Mouse (Mus musculus) forebrain, embryonic 14.5 days (tissue): Measurements from ENCODE around the gene Pla2g7. TPM values are rescaled to one million over a fixed set of nuclear protein-coding genes. Genes with fewer than 3 reads are reported as not detected.

Experiments
- ATAC-seq: fragments of 200-750 bp; cut with Nextera tagmentation; 2 replicates; pipeline ENCODE4 v1.8.0; 2017; ENCODE audit warnings: mild to moderate bottlenecking, moderate library complexity
- DNase-seq: peaks from one replicate; pipeline ENCODE4 v3.0.0-alpha.2; 2015; ENCODE audit warnings: low spot score
- H3K27ac ChIP-seq: fragments of 300-500 bp; sonication (generic); 2 replicates; pipeline ENCODE4 v1.5.1; 2014; ENCODE audit warnings: low read depth, mild to moderate bottlenecking, control low read depth, low read length, moderate library complexity
- H3K27me3 ChIP-seq: fragments of 300-500 bp; sonication (generic); replicated peaks from 2 replicates; pipeline ENCODE4 v1.6.1; 2014; ENCODE audit warnings: low read length, control low read depth, mixed read lengths; ENCODE audit not compliant: control insufficient read depth, insufficient read depth
- H3K36me3 ChIP-seq: fragments of 300-500 bp; sonication (generic); 2 replicates; pipeline ENCODE4 v1.6.1; 2014; ENCODE audit warnings: low read length, control low read depth; ENCODE audit not compliant: control insufficient read depth, insufficient read depth
- H3K4me1 ChIP-seq: fragments of 300-500 bp; sonication (generic); 2 replicates; pipeline ENCODE4 v1.6.1; 2014; ENCODE audit warnings: antibody characterized with exemption, low read length, control low read depth; ENCODE audit not compliant: control insufficient read depth, insufficient read depth
- H3K4me2 ChIP-seq: fragments of 300-500 bp; sonication (generic); 2 replicates; pipeline ENCODE4 v1.6.1; 2014; ENCODE audit warnings: mild to moderate bottlenecking, control low read depth, low read length
- H3K4me3 ChIP-seq: fragments of 300-500 bp; sonication (generic); 2 replicates; pipeline ENCODE4 v1.5.1; 2014; ENCODE audit warnings: low read depth, low read length, control low read depth
- H3K9ac ChIP-seq: fragments of 300-500 bp; sonication (generic); 2 replicates; pipeline ENCODE4 v1.6.1; 2014; ENCODE audit warnings: mild to moderate bottlenecking, low read length, control low read depth, moderate library complexity
- H3K9me3 ChIP-seq: fragments of 300-500 bp; sonication (generic); replicated peaks from 2 replicates; pipeline ENCODE4 v1.6.1; 2016; ENCODE audit warnings: low read length, control low read depth, mixed read lengths; ENCODE audit not compliant: control insufficient read depth
- WGBS: fragments of 180-500 bp; shearing (Covaris S2); extraction: QIAGEN DNeasy Blood & Tissue Kit; methylation state at CpG from one replicate; pipeline ENCODE4 v1.1.7; 2014; 5-methylcytosine and 5-hydroxymethylcytosine counted together
- polyA plus RNA-seq: library from polyadenylated mRNA; unstranded; fragments of >200 nt; fragmentation: Nextera tagmentation; extraction: Ambion mirVana; gene quantifications from 2 replicates; pipeline ENCODE4 v1.2.1, GENCODE M21; 2014

The Pla2g7 gene
- polyA plus RNA-seq, 1 experiment from 2014 or later: 4.0 TPM

DNA sequence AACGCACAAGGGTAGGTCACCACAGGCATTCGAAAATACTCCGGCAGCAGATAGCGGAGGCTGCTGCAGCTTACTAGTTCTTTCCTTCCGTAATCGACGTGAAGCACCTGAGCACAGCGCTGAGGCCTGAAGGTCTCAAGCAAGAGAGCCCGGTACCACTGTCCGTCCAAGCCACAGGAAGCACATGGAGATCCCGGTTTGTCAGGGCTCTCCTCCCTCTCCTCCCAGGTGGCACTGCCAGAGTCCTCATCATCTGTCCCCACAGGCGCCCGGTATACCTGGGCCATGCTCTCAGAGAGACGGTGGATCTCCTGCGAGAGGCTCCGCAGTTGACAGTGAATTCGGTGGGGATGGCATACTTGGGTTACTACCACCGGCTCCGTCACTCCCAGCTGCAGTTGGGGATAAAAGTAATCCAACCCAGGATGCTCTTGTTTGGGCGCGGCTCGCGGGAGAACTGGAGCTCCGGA is 61.2 kb downstream of the Pla2g7 start:
- Histone ChIP-seq H3K9me3 (no peaks in the 10 kb centered on the region), H3K9ac (peak overlapping the region; percentile 56), H3K4me1 (peaks cover 6% of the 10 kb centered on the region; the same call in 1 of the 2 replicates), H3K27ac (no peak overlapping the region), H3K4me3 (peak overlapping the region; percentile 40), H3K36me3 (no peaks in the 10 kb centered on the region), H3K27me3 (peaks cover 28% of the 10 kb centered on the region), H3K4me2 (peak overlapping the region; percentile 84)
- ATAC-seq (0 out of 2 replicates have a peak, but pooled peaks have one; percentile 6), DNase-seq (no peak)
- WGBS: 26% methylated on average over 24 of the region's 24 CpGs

DNA sequence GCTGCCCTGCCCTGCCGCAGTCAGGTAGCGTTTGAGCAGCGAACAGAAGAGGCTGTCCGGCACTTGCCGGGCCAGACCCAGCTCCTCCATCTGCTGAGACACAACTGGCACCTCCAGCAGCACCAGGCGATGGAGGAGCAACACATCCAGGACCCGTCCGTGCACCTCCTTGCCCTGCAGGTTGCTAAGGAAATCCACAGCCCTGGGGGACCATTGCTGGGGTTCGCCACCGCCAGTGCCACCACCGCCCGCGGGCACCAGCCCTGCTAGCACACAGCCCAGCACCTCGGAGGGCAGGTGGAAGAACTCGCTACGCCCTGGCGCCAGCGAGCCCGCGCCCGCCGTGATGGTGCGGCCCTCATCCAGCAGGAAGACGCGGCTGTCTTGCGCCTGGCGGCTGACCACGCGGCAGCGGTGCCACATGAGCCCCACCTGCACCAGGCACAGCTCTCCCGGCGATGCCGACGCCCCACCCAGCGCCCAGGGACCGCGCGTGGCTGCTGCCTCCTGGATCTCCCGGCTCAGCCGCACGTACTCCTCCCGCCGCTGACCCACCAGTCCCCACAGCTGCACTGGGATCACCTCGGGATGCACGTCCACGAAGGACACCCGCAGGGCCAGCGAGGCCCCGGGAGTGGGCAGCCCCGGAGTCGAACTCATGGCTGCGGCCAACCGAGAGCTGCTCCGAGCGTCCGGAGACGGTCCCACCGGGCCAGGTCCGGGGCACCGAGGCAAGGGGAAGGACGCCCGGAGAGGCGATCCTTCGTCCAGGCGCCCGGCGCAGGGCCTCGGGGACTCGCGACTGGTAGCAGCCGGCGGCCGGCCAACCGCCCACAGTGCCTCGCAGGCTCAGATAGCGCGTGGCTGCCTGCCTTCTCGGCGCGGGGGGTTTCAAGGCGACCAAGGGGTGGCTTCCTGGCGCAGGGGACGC is 61.9 kb downstream of the Pla2g7 start, which contains the start of gene Tdrd6:
Gene Tdrd6, minus strand, starts transcription at position 804 of the 931 bp plus-strand sequence.
- H3K4me2 ChIP-seq: peak within 1 kb of the TSS; percentile 84
- 2% methylated on average over 62 of the region's 83 CpGs for WGBS
- peak within 1 kb of the TSS; percentile 40 for H3K4me3 ChIP-seq
- H3K4me1 ChIP-seq: peaks cover 6% of the 10 kb centered on the region; the same call in 1 of the 2 replicates
- ATAC-seq (peak; percentile 72), DNase-seq (peak; percentile 9)
- no peaks in the 10 kb centered on the region for H3K9me3 ChIP-seq
- H3K27ac ChIP-seq: no peak within 1 kb of the TSS
- no peaks in the 10 kb centered on the region for H3K36me3 ChIP-seq
- peaks cover 28% of the 10 kb centered on the region for H3K27me3 ChIP-seq
- H3K9ac ChIP-seq: peak within 1 kb of the TSS; percentile 56

DNA sequence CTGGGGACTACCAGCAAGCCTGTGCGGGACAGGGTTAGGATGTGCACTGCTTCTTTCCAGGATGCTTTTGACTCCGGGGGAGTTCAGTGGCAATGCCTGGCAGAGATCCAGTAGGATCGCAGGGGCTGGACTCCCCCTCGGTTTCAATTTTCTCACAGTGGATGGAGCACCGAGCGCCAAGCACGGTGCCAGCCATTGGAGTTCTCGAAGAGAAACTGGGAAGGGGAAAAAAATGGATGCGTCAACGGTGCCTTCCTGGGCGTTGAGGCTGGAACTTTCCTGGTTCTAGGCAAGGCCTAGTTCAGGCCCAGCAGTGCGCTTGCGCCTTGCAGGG is 62.5 kb downstream of the Pla2g7 start:
- H3K4me1 ChIP-seq: peaks cover 6% of the 10 kb centered on the region; the same call in 1 of the 2 replicates
- H3K9me3 ChIP-seq: no peaks in the 10 kb centered on the region
- peak overlapping the region; percentile 84 for H3K4me2 ChIP-seq
- H3K4me3 ChIP-seq: peak overlapping the region; percentile 40
- WGBS: 36% methylated on average over 13 of the region's 13 CpGs
- no peaks in the 10 kb centered on the region for H3K36me3 ChIP-seq
- peaks cover 28% of the 10 kb centered on the region for H3K27me3 ChIP-seq
- no peak overlapping the region for H3K9ac ChIP-seq
- DNase-seq: peak; percentile 6
- ATAC-seq: 0 out of 2 replicates have a peak, but pooled peaks have one; percentile 7
- no peak overlapping the region for H3K27ac ChIP-seq

DNA sequence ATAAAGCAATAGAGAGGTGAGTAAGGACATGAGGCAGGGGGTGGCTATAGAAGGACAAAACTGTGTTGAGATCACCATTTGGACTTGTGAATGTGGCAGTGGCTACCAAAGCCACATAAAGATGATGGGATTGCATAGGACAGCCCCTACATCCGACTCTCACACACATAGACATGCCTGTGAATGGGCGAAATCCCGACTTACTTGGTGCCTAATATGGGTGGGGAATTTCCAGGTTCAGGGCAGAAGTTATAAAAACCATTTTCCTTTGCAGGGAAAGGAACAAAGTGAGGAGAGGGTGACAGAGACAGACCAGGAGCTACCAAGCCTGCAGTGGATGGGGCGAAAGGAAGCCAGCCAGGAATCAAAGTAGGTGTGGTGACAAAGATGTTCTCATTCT is 69.2 kb downstream of the Pla2g7 start:
- H3K4me3 ChIP-seq: no peak overlapping the region
- H3K4me1 ChIP-seq: no peaks in the 10 kb centered on the region
- no peak for DNase-seq
- no peaks in the 10 kb centered on the region for H3K27me3 ChIP-seq
- peaks cover 10% of the 10 kb centered on the region for H3K36me3 ChIP-seq
- WGBS: 92% methylated on average over 4 of the region's 4 CpGs
- no peaks in the 10 kb centered on the region for H3K9me3 ChIP-seq
- no peak for ATAC-seq
- H3K4me2 ChIP-seq: no peak overlapping the region
- H3K27ac ChIP-seq: no peak overlapping the region
- H3K9ac ChIP-seq: no peak overlapping the region

DNA sequence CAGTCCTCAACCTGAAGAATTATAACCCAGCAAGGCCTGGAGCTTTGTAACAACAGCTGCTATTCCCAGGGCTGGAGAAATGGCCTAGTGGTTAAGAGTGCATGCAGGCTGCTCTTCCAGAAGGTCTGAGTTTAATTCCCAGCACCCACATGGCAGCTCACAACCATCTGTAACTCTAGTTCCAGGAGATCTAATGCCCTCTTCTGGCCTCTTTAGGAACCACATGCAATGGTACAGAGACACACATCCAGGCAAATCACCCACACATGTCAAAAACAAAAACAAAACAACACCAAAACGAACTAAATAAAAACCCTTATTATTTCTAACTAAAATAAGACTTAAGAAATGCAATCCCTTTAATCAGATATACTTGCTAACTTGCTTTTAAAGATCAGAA is 72.9 kb downstream of the Pla2g7 start:
- H3K9me3 ChIP-seq: no peaks in the 10 kb centered on the region
- H3K4me3 ChIP-seq: no peak overlapping the region
- DNase-seq (no peak), ATAC-seq (no peak)
- H3K27me3 ChIP-seq: no peaks in the 10 kb centered on the region
- no peaks in the 10 kb centered on the region for H3K4me1 ChIP-seq
- 93% methylated on average over 1 of the region's 1 CpGs for WGBS
- peaks cover 38% of the 10 kb centered on the region for H3K36me3 ChIP-seq
- no peak overlapping the region for H3K4me2 ChIP-seq
- H3K27ac ChIP-seq: no peak overlapping the region
- no peak overlapping the region for H3K9ac ChIP-seq

DNA sequence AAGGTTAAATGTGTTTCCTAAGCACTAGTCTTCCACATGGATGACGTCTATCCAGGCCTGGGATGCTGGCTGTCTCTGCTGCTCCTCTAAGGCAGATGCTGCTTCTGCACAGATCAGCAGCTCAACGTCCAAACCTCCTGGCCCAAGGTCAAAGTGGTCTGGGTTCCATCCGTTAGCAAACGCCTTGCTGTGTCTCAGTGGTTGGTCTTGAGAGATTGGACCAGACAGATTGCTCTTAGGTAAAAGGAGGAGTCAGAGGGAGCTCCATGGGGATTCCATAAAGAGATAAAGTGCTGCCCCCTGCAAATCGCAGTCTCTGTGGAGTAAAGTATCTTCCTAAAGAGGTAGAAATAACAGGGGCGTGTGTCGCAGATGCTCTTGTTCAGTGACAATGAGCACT is 75.3 kb downstream of the Pla2g7 start:
- ATAC-seq (no peak), DNase-seq (no peak)
- no peak overlapping the region for H3K4me3 ChIP-seq
- no peaks in the 10 kb centered on the region for H3K27me3 ChIP-seq
- no peak overlapping the region for H3K4me2 ChIP-seq
- H3K9ac ChIP-seq: no peak overlapping the region
- H3K27ac ChIP-seq: no peak overlapping the region
- H3K9me3 ChIP-seq: no peaks in the 10 kb centered on the region
- WGBS: 84% methylated on average over 7 of the region's 7 CpGs
- H3K36me3 ChIP-seq: peaks cover 54% of the 10 kb centered on the region
- H3K4me1 ChIP-seq: no peaks in the 10 kb centered on the region

DNA sequence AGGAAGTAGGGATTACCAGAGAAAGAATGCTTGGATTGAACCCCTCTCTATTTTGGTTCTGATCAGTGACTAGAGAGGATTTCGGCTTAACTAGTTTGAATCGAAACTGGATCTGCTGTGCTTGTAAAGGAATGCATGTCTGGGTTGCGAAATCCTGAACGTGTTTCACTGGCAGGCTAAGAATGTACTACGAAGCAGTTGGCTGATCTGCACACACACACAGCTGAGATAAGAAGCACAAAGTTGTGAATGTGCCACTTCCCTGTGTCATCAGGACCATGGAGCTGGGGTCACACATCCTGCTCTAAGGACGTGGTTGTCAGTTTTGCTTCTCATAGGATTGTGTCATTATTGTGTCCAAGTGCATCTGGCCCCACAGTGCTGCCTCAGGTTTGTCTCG is 76.5 kb downstream of the Pla2g7 start:
- DNase-seq: no peak
- H3K27ac ChIP-seq: no peak overlapping the region
- peaks cover 63% of the 10 kb centered on the region for H3K36me3 ChIP-seq
- H3K9ac ChIP-seq: no peak overlapping the region
- no peak for ATAC-seq
- H3K27me3 ChIP-seq: no peaks in the 10 kb centered on the region
- WGBS: 86% methylated on average over 7 of the region's 7 CpGs
- H3K4me1 ChIP-seq: no peaks in the 10 kb centered on the region
- no peaks in the 10 kb centered on the region for H3K9me3 ChIP-seq
- no peak overlapping the region for H3K4me2 ChIP-seq
- no peak overlapping the region for H3K4me3 ChIP-seq

DNA sequence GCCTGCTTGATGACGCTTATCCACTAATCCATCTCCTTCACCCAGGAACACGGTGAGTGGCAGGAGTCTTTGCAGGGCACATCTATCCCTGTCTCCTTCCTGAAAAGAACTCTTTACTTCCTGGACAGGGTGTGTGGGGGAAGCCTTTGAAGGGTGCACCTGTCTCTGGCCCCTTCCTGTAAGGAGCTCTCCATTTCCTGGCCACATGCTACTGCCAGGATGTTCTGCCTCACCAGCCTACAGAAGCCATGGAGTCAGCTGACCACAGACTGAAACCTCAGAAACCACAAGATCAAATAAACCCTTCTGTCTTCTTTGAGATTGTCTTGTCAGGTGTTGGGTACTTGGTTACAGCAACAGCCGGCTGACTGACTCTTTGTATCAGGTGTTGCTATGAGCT is 77.2 kb downstream of the Pla2g7 start:
- ATAC-seq: no peak
- no peak for DNase-seq
- H3K9ac ChIP-seq: no peak overlapping the region
- no peaks in the 10 kb centered on the region for H3K9me3 ChIP-seq
- H3K27ac ChIP-seq: no peak overlapping the region
- no peaks in the 10 kb centered on the region for H3K4me1 ChIP-seq
- H3K36me3 ChIP-seq: peaks cover 70% of the 10 kb centered on the region
- no peak overlapping the region for H3K4me2 ChIP-seq
- WGBS: 99% methylated on average over 3 of the region's 3 CpGs
- no peak overlapping the region for H3K4me3 ChIP-seq
- no peaks in the 10 kb centered on the region for H3K27me3 ChIP-seq

DNA sequence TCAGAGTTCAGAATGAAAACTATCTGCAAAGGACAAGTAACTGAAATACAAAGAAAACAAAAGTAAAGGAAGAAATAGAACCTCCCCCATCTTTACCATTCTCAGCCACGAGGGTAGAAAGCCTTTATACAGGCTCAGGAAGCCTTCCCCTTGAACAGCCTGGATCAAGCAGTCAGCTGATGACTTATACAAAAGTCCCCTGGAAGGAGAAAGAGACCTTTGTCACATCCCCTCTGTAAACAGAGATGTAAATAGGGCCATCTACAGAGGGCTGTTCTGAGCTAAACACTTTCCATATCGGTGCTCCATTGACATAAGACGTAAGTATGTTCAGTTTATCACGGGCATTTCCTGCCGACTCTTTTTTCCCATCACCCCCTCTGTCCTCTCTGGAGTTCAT is 79.0 kb downstream of the Pla2g7 start:
- H3K36me3 ChIP-seq: peaks cover 81% of the 10 kb centered on the region

More for the DNA sequence above, 79.0 kb downstream of the Pla2g7 start:
- Histone ChIP-seq H3K4me3 (no peak overlapping the region), H3K4me2 (no peak overlapping the region), H3K9me3 (no peaks in the 10 kb centered on the region), H3K27ac (no peak overlapping the region), H3K4me1 (no peaks in the 10 kb centered on the region), H3K9ac (no peak overlapping the region), H3K27me3 (no peaks in the 10 kb centered on the region)
- DNase-seq: no peak
- ATAC-seq: no peak
- WGBS: 47% methylated on average over 5 of the region's 5 CpGs
